Mouse (Mus musculus) layer of hippocampus, postnatal 10 days (tissue): ENCODE results near the gene Six4. TPM values are rescaled to one million over a fixed set of nuclear protein-coding genes. Genes with fewer than 3 reads are reported as not detected.

ENCODE experiments used
- total RNA-seq, 2 experiments: library from RNA; stranded (reverse); gene quantifications; 2 replicates each; pipeline ENCODE4 v1.2.3; 2021

Gene Six4
- total RNA-seq, 2 experiments from 2014 or later, result 0.55 to 0.56 TPM

Other genes with a start within 250 kb of the Six4 start
- gene Six6, start 173.6 kb downstream of the Six4 start, total RNA-seq, result not detected
- gene 4930447C04Rik, start 172.7 kb downstream of the Six4 start, total RNA-seq, result 1 to 10 TPM; 3.8 to 6.6 TPM
- gene Six1, start 59.6 kb downstream of the Six4 start, total RNA-seq, result under 1 TPM; 0.57 to 0.69 TPM
- 10 to 100 TPM; 16.4 to 20.4 TPM for gene Mnat1, start 10.3 kb upstream of the Six4 start, total RNA-seq
- gene Trmt5, start 173.3 kb upstream of the Six4 start, total RNA-seq, result 10 to 100 TPM; 10.8 to 13.1 TPM
- 10 to 100 TPM; 11.7 to 18.6 TPM for gene Slc38a6, start 173.3 kb upstream of the Six4 start, total RNA-seq